9 mouse cellular contexts compared by ENCODE assay signal in genomic region chr9:48744916-48745315, GRCm38 (mm10).
DNase-seq lines count a peak whose midpoint lies in the region; ATAC-seq and TF ChIP-seq lines count a peak whose summit lies in the region.
"Had no signal": no experiment of that assay in that cellular context is flagged by ENCODE, and none has a peak within 500 bp of the region (broad histone marks: within the 10 kb centered on the region; RNA-seq: fewer than 3 reads in every experiment).

No protein-coding gene starts in this region.

- H3K4me1 ChIP-seq in heart, postnatal 0 days (ENCODE audit: control insufficient read depth, insufficient read depth), result peaks cover 30% of the 10 kb centered on the region

- TF ChIP-seq EP300 in heart, postnatal 0 days (IDR thresholded peaks at IDR 0.05; ENCODE audit: low read depth), result no peak

- ATAC-seq in heart, postnatal 0 days (ENCODE audit: insufficient read depth, low read depth), result no peak

- WGBS in heart, postnatal 0 days, result 67% methylated on average over 13 of the region's 13 CpGs

- no peaks in the 10 kb centered on the region for H3K27me3 ChIP-seq in heart, postnatal 0 days (ENCODE audit: control insufficient read depth, insufficient read depth, low read length)
- H3K27me3 ChIP-seq: stomach, embryonic 15.5 days had no signal

- H3K4me3 ChIP-seq in heart, postnatal 0 days (ENCODE audit: low read depth, low read length), result no peak overlapping the region
- H3K4me3 ChIP-seq: stomach, embryonic 15.5 days had no signal

- DNase-seq in urinary bladder, adult 18-20 months (ENCODE audit: low spot score in 2 of 2), result peak; percentile 62 to 90
- no peak for DNase-seq in urinary bladder, postnatal 10 days (ENCODE audit: low spot score)
- DNase-seq in heart, postnatal 0 days (ENCODE audit: low spot score), result no peak
- peak; percentile 93 for DNase-seq in lung, postnatal 10 days
- DNase-seq in cerebellum, adult 8-10 months, result no peak
- no peak for DNase-seq in left cerebral cortex, adult 11 months (ENCODE audit: low spot score)
- DNase-seq in MN1 (ENCODE audit: low spot score), result no peak
- DNase-seq in T-cell, adult 2 months (ENCODE audit: low spot score), result no peak

- H3K9me3 ChIP-seq in heart, postnatal 0 days (replicated peaks; ENCODE audit: control insufficient read depth, low read length), result no peaks in the 10 kb centered on the region
- H3K9me3 ChIP-seq: stomach, embryonic 15.5 days had no signal

- H3K9ac ChIP-seq in heart, postnatal 0 days (replicated peaks; ENCODE audit: low read depth, low read length), result no peak overlapping the region
- H3K9ac ChIP-seq: stomach, embryonic 15.5 days had no signal

- H3K27ac ChIP-seq in heart, postnatal 0 days (ENCODE audit: low read depth), result 0 out of 2 replicates have a peak overlapping the region, but pooled peaks have one; percentile 13

- H3K4me2 ChIP-seq in heart, postnatal 0 days (ENCODE audit: low read depth, low read length), result no peak overlapping the region
- H3K4me2 ChIP-seq: stomach, embryonic 15.5 days had no signal

- TF ChIP-seq CTCF in heart, postnatal 0 days (IDR thresholded peaks at IDR 0.05; ENCODE audit: low read depth), result no peak

- peaks cover 13% of the 10 kb centered on the region for H3K36me3 ChIP-seq in heart, postnatal 0 days (replicated peaks; ENCODE audit: control insufficient read depth, insufficient read depth, low read length)
- H3K36me3 ChIP-seq: stomach, embryonic 15.5 days had no signal

Comparison
In these comparisons a context has a peak if more than half of its experiments do, and no peak if none do; other contexts are left out.
1. DNase-seq: peak in urinary bladder, adult 18-20 months (2 of 2) and lung, postnatal 10 days (single experiment); none in urinary bladder, postnatal 10 days (single experiment), heart, postnatal 0 days (single experiment), cerebellum, adult 8-10 months (single experiment), left cerebral cortex, adult 11 months (single experiment), MN1 (single experiment) and T-cell, adult 2 months (single experiment).